Mouse (Mus musculus): ENCODE measurements around the gene Mllt11. TPM values are rescaled to one million over a fixed set of nuclear protein-coding genes. Genes with fewer than 3 reads are reported as not detected.

Gene Mllt11
- 10 to 100 TPM; 52.0 to 84.9 TPM for total RNA-seq (2021)
- long read RNA-seq, experiment 1, transcript Mllt11-201 (2 exons, 1,923 nt), result major isoform, 114 of 116 reads
- long read RNA-seq, experiment 1, partial matches to known transcripts, result 0 of 116 reads
- long read RNA-seq, experiment 1, other reads (novel, unspliced or antisense), result 2 of 116 reads
- long read RNA-seq, experiment 2, transcript Mllt11-201 (2 exons, 1,923 nt), result major isoform, 178 of 181 reads
- long read RNA-seq, experiment 2, partial matches to known transcripts, result 0 of 181 reads
- long read RNA-seq, experiment 2, other reads (novel, unspliced or antisense), result 3 of 181 reads

- TF ChIP-seq CTCF (IDR thresholded peaks at IDR 0.05), result no peak
- H3K27ac ChIP-seq, result peak within 1 kb of the TSS; percentile 99
- intact Hi-C loops (cut with DNase I), result no loop called here
- H3K4me3 ChIP-seq, result peak within 1 kb of the TSS; percentile 85
- DNase-seq, result no peak
Observed at GRCm38 (mm10) chr3:95231298-95232221, at the start of gene Mllt11. Mllt11 (minus strand) TSS chr3:95232171.

- intact Hi-C loops (cut with DNase I), result no loop called here
- TF ChIP-seq CTCF (IDR thresholded peaks at IDR 0.05), result peak; percentile 43
- DNase-seq, result peak; percentile 100
- Histone ChIP-seq H3K4me3 (peak within 1 kb of the TSS; percentile 88), H3K27ac (peak within 1 kb of the TSS; percentile 95)
Observed at GRCm38 (mm10) chr3:95281216-95282126, 49.5 kb upstream of the Mllt11 start, which contains the start of the genes Mindy1 and Prune1. Mindy1 (plus strand) TSS chr3:95281345. Prune1 (minus strand) TSS chr3:95282076.

- Histone ChIP-seq H3K27ac (peak overlapping the region; percentile 95), H3K4me3 (peak overlapping the region; percentile 88)
- DNase-seq, result no peak
- intact Hi-C loops (cut with DNase I), result no loop called here
- TF ChIP-seq CTCF (IDR thresholded peaks at IDR 0.05), result no peak
Observed at GRCm38 (mm10) chr3:95280747-95281146, 48.8 kb upstream of the Mllt11 start.

GRCm38 (mm10) chr3:95277149-95277551 is 45.2 kb upstream of the Mllt11 start:
- peak; percentile 58 for DNase-seq
- intact Hi-C loops (cut with DNase I), result no loop called here
- Histone ChIP-seq H3K27ac (peak overlapping the region; percentile 93), H3K4me3 (peak overlapping the region; percentile 2; the same call in 1 of the 2 replicates)
- TF ChIP-seq CTCF (IDR thresholded peaks at IDR 0.05), result no peak

- no peak overlapping the region for H3K4me3 ChIP-seq
- DNase-seq, result no peak
- TF ChIP-seq CTCF (IDR thresholded peaks at IDR 0.05), result no peak
- H3K27ac ChIP-seq, result peak overlapping the region; percentile 93
- intact Hi-C loops (cut with DNase I), result no loop called here
Observed at GRCm38 (mm10) chr3:95276428-95276934, 44.5 kb upstream of the Mllt11 start.

- no peak for TF ChIP-seq CTCF (IDR thresholded peaks at IDR 0.05)
- H3K27ac ChIP-seq, result peak overlapping the region; percentile 93
- H3K4me3 ChIP-seq, result peak overlapping the region; percentile 18
- DNase-seq, result peak; percentile 59
- intact Hi-C loops (cut with DNase I), result no loop called here
Observed at GRCm38 (mm10) chr3:95275161-95275560, 43.2 kb upstream of the Mllt11 start.

GRCm38 (mm10) chr3:95274453-95274852 is 42.5 kb upstream of the Mllt11 start:
- TF ChIP-seq CTCF (IDR thresholded peaks at IDR 0.05), result no peak
- intact Hi-C loops (cut with DNase I), result no loop called here
- Histone ChIP-seq H3K27ac (peak overlapping the region; percentile 93), H3K4me3 (no peak overlapping the region)
- no peak for DNase-seq

- DNase-seq, result no peak
- H3K4me3 ChIP-seq, result no peak overlapping the region
- peak overlapping the region; percentile 93 for H3K27ac ChIP-seq
- intact Hi-C loops (cut with DNase I), result no loop called here
- no peak for TF ChIP-seq CTCF (IDR thresholded peaks at IDR 0.05)
Observed at GRCm38 (mm10) chr3:95273471-95273870, 41.5 kb upstream of the Mllt11 start.

GRCm38 (mm10) chr3:95270766-95271364 is 38.9 kb upstream of the Mllt11 start:
- intact Hi-C loops (cut with DNase I), result no loop called here
- Histone ChIP-seq H3K4me3 (no peak overlapping the region), H3K27ac (peak overlapping the region; percentile 25; the same call in 1 of the 2 replicates)
- no peak for DNase-seq
- TF ChIP-seq CTCF (IDR thresholded peaks at IDR 0.05), result no peak

- DNase-seq, result no peak
- intact Hi-C loops (cut with DNase I), result no loop called here
- no peak overlapping the region for H3K4me3 ChIP-seq
- TF ChIP-seq CTCF (IDR thresholded peaks at IDR 0.05), result no peak
- H3K27ac ChIP-seq, result peak overlapping the region; percentile 57; the same call in 1 of the 2 replicates
Observed at GRCm38 (mm10) chr3:95269789-95270188, 37.8 kb upstream of the Mllt11 start.

- Histone ChIP-seq H3K4me3 (no peak overlapping the region), H3K27ac (peak overlapping the region; percentile 87)
- DNase-seq, result no peak
- no peak for TF ChIP-seq CTCF (IDR thresholded peaks at IDR 0.05)
- intact Hi-C loops (cut with DNase I), result no loop called here
Observed at GRCm38 (mm10) chr3:95267855-95268254, 35.9 kb upstream of the Mllt11 start.

Measured in gastrocnemius, adult 2 months (tissue).